Mouse (Mus musculus): ENCODE measurements around the gene Gm20388. TPM values are rescaled to one million over a fixed set of nuclear protein-coding genes. Genes with fewer than 3 reads are reported as not detected.

Gm20388 gene
- total RNA-seq, 2 experiments from 2014 or later: not detected

- DNase-seq (ENCODE audit: low spot score in 2 of 2): no peak
Measured at GRCm38 (mm10) chr8:121865356-121865755, 1954.7 kb downstream of the Gm20388 start.

- no peak for DNase-seq (ENCODE audit: low spot score in 2 of 2)
Measured at GRCm38 (mm10) chr8:121868196-121868595, 1957.6 kb downstream of the Gm20388 start.

GRCm38 (mm10) chr8:121868896-121869295 is 1958.3 kb downstream of the Gm20388 start:
- DNase-seq (ENCODE audit: low spot score in 2 of 2): no peak

- no peak for DNase-seq (ENCODE audit: low spot score in 2 of 2)
Measured at GRCm38 (mm10) chr8:121870190-121870589, 1959.5 kb downstream of the Gm20388 start.

GRCm38 (mm10) chr8:121871833-121872440 is 1961.3 kb downstream of the Gm20388 start:
- no peak for DNase-seq (ENCODE audit: low spot score in 2 of 2)

- DNase-seq (ENCODE audit: low spot score in 2 of 2): no peak
Measured at GRCm38 (mm10) chr8:121874031-121874430, 1963.4 kb downstream of the Gm20388 start.

- DNase-seq (ENCODE audit: low spot score in 2 of 2): no peak
Measured at GRCm38 (mm10) chr8:121875045-121875444, 1964.4 kb downstream of the Gm20388 start.

GRCm38 (mm10) chr8:121875517-121875916 is 1964.9 kb downstream of the Gm20388 start:
- DNase-seq (ENCODE audit: low spot score in 2 of 2): no peak

- no peak for DNase-seq (ENCODE audit: low spot score in 2 of 2)
Measured at GRCm38 (mm10) chr8:121877212-121877611, 1966.6 kb downstream of the Gm20388 start.

- no peak for DNase-seq (ENCODE audit: low spot score in 2 of 2)
Measured at GRCm38 (mm10) chr8:121877828-121878480, 1967.3 kb downstream of the Gm20388 start.

GRCm38 (mm10) chr8:121879712-121880111 is 1969.1 kb downstream of the Gm20388 start:
- no peak for DNase-seq (ENCODE audit: low spot score in 2 of 2)

GRCm38 (mm10) chr8:121880818-121881217 is 1970.2 kb downstream of the Gm20388 start:
- DNase-seq (ENCODE audit: low spot score in 2 of 2): no peak

- DNase-seq (ENCODE audit: low spot score in 2 of 2): no peak
Measured at GRCm38 (mm10) chr8:121881921-121882320, 1971.3 kb downstream of the Gm20388 start.

- no peak for DNase-seq (ENCODE audit: low spot score in 2 of 2)
Measured at GRCm38 (mm10) chr8:121884181-121884580, 1973.5 kb downstream of the Gm20388 start.

- DNase-seq (ENCODE audit: low spot score in 2 of 2): no peak
Measured at GRCm38 (mm10) chr8:121885001-121885400, 1974.4 kb downstream of the Gm20388 start.

- peak in 1 of 2 experiments; percentile 54 for DNase-seq (ENCODE audit: low spot score in 2 of 2)
Measured at GRCm38 (mm10) chr8:121885433-121885832, 1974.8 kb downstream of the Gm20388 start.

- no peak for DNase-seq (ENCODE audit: low spot score in 2 of 2)
Measured at GRCm38 (mm10) chr8:121887547-121887946, 1976.9 kb downstream of the Gm20388 start.

- no peak for DNase-seq (ENCODE audit: low spot score in 2 of 2)
Measured at GRCm38 (mm10) chr8:121889317-121889716, 1978.7 kb downstream of the Gm20388 start.

GRCm38 (mm10) chr8:121889810-121890785 is 1979.5 kb downstream of the Gm20388 start:
- DNase-seq (ENCODE audit: low spot score in 2 of 2): no peak

GRCm38 (mm10) chr8:121892875-121893274 is 1982.2 kb downstream of the Gm20388 start:
- peak in 1 of 2 experiments; percentile 49 for DNase-seq (ENCODE audit: low spot score in 2 of 2)

- DNase-seq (ENCODE audit: low spot score in 2 of 2): no peak
Measured at GRCm38 (mm10) chr8:121895910-121896309, 1985.3 kb downstream of the Gm20388 start.
